Mouse (Mus musculus) myocyte (in vitro differentiated cells): ENCODE measurements around the gene Map2k5.

Experiments
- CEBPB ChIP-seq: IDR thresholded peaks from 2 replicates; pipeline ENCODE4 v1.6.1; 2011; ENCODE audit warnings: mild to moderate bottlenecking, moderate library complexity; ENCODE audit not compliant: poor library complexity, insufficient read depth, severe bottlenecking
- MAX ChIP-seq: IDR thresholded peaks from one replicate; pipeline ENCODE4 v1.6.1; 2011; ENCODE audit warnings: low read depth, mild to moderate bottlenecking, control low read depth
- MYOG ChIP-seq, 3 experiments: IDR thresholded peaks; one replicate each; pipeline ENCODE4 v1.6.1; 2011; ENCODE audit warnings: control low read depth in 2 of 3, low read depth in 2 of 3, mild to moderate bottlenecking in 2 of 3; ENCODE audit not compliant: insufficient read length in 2 of 3, control insufficient read depth in 1 of 3, insufficient read depth in 1 of 3
- POLR2A ChIP-seq: IDR thresholded peaks from one replicate; pipeline ENCODE4 v1.6.1; 2011; ENCODE audit warnings: low read depth, mild to moderate bottlenecking, control low read depth, moderate library complexity; ENCODE audit not compliant: insufficient read length
- REST ChIP-seq: IDR thresholded peaks from one replicate; pipeline ENCODE4 v1.6.1; 2011; ENCODE audit warnings: mild to moderate bottlenecking, control low read depth, moderate library complexity; ENCODE audit not compliant: insufficient read depth, insufficient read length
- SRF ChIP-seq: IDR thresholded peaks from one replicate; pipeline ENCODE4 v1.6.1; 2011; ENCODE audit warnings: low read depth; ENCODE audit not compliant: control insufficient read depth, insufficient read length
- TCF12 ChIP-seq: IDR thresholded peaks from one replicate; pipeline ENCODE4 v1.6.1; 2011; ENCODE audit warnings: mild to moderate bottlenecking, control low read depth; ENCODE audit not compliant: poor library complexity, insufficient read depth, severe bottlenecking
- TCF3 ChIP-seq: IDR thresholded peaks from one replicate; pipeline ENCODE4 v1.6.1; 2011; ENCODE audit warnings: low read depth, control low read depth; ENCODE audit not compliant: insufficient read length
- USF1 ChIP-seq: IDR thresholded peaks from one replicate; pipeline ENCODE4 v1.6.1; 2011; ENCODE audit warnings: low read depth, mild to moderate bottlenecking, control low read depth, moderate library complexity

DNA sequence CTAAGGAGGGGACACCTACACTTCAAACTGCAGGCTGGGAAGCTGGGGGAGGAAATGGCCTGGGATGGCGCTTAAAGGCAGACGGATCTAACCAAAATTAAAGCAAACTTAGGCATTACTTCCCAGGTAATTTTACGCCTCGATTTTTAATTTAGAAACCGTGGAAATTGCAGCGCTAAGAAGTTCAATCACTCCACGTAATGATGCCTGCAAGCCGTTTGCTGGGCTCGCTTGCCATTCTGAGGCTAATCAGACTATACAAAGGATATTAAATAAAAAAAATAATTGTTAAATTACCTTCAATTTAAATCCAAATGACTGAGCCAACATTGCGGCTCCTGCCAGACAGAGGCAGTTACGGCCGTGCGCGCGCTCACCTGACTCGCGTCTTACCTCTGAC is 238.0 kb downstream of the Map2k5 start:
- TF ChIP-seq POLR2A (no peak), MAX (no peak), USF1 (no peak), TCF12 (no peak), CEBPB (no peak), REST (no peak), TCF3 (no peak), SRF (no peak), MYOG (IDR thresholded peaks at IDR 0.05; ENCODE audit: control insufficient read depth in 1 of 3, insufficient read depth in 1 of 3, insufficient read length in 2 of 3, low read depth in 2 of 3) (no peak)
